Mouse (Mus musculus) spleen, postnatal 14 days (tissue): ENCODE results near the gene Itgb5.
A peak's percentile ranks its signal among the peaks of the same experiment; 100 is the strongest.

ENCODE experiments used
- DNase-seq, 2 experiments: peaks; one replicate each; pipeline ENCODE4 v3.0.0; 2021 to 2022; ENCODE audit warnings: low spot score in 2 of 2

The Itgb5 gene

DNA sequence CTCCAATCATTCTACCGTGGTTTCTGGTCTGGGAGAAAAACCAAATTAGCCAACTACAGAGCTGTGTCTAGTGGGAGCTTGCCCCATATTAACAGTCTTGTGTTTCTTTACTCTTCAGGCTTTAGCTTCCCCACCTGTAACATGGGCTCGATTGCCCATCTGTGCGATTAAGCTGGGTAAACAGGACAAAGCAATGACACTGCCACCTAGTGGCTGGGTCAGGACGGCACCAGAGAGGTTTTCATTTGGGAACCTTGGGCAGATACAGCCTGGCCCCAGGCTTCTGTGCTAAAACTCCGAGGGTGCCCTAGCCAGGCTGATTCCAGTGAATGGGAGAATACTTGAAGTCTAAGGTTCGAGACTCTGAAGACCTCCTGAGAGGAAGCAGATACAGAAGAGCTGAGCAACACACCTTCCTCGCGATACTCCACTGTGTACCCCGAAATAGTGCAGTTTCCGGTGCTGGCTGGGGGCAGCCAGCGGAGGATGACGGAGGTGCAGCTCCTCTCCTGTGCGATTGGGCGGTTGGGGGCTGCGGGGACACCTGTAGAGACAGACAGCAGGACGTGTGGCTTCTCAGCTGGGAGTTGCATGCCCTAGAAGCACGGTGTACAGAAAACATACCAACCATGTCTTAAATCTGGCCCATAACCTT is 159.0 kb downstream of the Itgb5 start:
- peak in 1 of 2 experiments; percentile 48 for DNase-seq

DNA sequence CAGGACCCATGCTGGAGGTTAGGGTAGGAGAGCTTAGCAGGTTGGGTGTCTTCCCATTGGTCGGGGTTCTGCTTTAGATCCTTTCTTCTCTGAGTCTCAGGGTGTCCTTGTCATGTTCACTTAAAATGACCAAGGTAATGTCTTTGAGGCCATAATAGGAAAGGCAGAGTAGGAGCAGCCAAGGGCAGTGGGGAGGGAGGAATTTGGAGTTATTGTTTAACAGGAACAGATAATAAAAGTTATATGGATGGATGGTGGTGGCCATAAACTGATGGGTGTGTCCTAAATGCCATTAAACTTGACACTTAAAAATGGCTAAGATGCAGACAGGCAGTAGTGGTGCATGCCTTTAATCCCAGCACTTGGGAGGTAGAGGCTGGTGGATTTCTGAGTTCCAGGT is 159.6 kb downstream of the Itgb5 start:
- DNase-seq = no peak

DNA sequence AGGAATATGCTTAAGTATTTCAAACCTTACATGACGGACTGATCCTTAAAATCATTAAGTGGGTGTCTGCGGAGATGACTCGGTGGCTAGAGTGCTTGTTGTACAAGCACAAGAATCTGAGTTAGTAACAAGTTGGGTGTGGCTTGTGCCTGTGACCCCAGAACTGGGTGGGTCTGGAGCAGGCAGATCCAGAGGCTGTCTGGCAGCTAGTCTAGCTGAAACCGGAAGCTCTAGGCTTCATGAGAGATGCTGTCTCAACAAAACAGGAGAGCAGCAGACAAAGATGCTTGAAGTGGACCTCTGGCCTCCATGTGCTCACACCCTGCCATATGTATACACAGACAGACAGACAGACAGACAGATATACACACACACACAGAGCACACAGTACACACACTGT is 161.2 kb downstream of the Itgb5 start:
- no peak for DNase-seq

DNA sequence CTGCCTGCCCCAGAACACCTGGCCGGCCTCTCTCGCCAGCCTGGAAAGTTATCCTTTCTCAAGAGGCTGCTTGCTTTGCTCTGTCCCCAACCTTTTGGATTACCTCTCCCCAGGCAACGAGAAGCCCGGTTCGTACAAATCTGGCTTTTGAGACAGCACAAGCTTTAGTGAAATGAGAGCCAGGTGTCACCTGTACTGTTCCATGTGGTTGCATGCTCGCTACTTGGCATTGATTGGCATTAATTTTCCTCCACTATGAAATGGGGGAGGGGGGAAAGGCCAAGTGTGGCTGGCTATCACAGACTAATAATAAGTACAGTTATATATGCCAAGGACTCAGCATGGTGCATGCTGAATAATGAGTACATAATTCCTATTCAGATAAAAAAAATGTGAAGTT is 164.9 kb downstream of the Itgb5 start:
- DNase-seq = no peak

DNA sequence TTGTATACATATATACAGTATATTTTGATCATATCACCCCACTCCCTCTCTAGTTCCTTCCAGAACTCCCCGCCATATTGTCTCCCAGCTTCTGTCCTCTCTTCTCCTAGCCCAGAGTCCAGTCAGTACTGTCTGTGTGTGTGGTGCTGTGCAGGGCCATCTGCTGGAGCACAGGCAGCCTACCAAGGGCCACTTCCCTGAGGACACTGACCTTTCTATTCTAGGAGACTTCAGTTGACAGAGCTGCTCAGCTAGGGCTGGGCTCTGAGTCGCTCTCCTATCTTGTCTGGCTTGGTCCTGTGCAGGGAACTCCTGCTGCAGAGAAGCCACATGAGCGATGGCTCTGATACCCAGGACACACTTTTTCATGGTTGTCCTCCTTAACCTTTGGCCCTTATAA is 166.0 kb downstream of the Itgb5 start:
- no peak for DNase-seq

DNA sequence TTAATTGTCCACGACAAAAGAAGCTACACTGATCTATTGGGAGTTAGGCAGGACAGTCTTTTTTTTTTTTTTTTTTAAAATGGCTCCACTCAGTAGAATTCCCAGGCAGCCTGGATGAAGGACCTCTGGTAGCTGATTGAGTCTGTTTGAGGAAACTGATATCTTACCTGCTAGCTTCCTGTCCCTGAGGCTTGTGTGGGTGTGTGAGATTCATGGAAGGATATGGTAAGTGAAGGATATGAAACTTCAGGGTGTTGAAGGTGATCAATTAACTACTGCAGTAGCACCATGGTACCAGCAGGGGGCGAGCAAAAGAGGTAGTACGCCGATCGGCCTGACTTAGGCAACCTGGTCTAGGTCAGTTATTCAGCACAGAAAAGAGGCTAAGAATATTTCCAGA is 166.6 kb downstream of the Itgb5 start:
- peak; percentile 25 to 61 for DNase-seq

DNA sequence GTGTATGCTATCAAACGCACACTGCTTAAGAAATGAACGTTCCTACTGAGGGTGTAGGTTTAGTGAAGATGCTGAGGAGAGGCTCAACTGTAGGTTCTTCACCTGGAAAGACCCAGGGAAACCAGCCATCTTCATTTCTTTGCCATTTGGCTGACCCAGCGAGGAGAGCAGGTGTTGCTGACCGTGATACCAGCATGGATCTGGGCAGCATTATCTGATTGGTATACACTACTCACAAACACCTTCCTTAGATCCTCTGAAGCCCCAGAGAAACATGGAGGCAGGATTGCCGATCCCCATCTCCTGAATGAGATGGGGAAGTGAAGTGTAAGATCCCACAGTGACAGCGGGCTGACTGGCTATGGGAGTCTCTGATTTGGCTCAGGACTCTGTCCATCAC is 168.5 kb downstream of the Itgb5 start:
- no peak for DNase-seq
